In genomic region chr13:63528164-63528675, GRCm38 (mm10) we compare ENCODE assay signal across 8 mouse cellular contexts. TPM values are rescaled to one million over a fixed set of nuclear protein-coding genes. Genes with fewer than 3 reads are reported as not detected.
DNase-seq lines count a peak whose midpoint lies in the region; ATAC-seq lines count a peak whose summit lies in the region.

No protein-coding gene starts in this region.

- H3K27ac ChIP-seq in forebrain, embryonic 10.5 days = peak overlapping the region; percentile 79
- no peak overlapping the region for H3K27ac ChIP-seq in forebrain, embryonic 16.5 days (ENCODE audit: low read length)
- peak overlapping the region; percentile 78 for H3K27ac ChIP-seq in embryonic facial prominence, embryonic 15.5 days (replicated peaks)
- peak overlapping the region; percentile 64 for H3K27ac ChIP-seq in intestine, embryonic 15.5 days

- peaks cover 80% of the 10 kb centered on the region for H3K4me1 ChIP-seq in forebrain, embryonic 10.5 days
- H3K4me1 ChIP-seq in forebrain, embryonic 16.5 days (replicated peaks; ENCODE audit: control insufficient read depth, insufficient read depth, low read length) = peaks cover 46% of the 10 kb centered on the region
- H3K4me1 ChIP-seq in embryonic facial prominence, embryonic 15.5 days = peaks cover 69% of the 10 kb centered on the region
- peaks cover 58% of the 10 kb centered on the region for H3K4me1 ChIP-seq in intestine, embryonic 15.5 days (replicated peaks)

- DNase-seq in forebrain, embryonic 10.5 days (ENCODE audit: extremely low spot score, low spot score) = peak; percentile 45
- DNase-seq in naive thymus-derived CD4-positive, alpha-beta T cell, adult 2 months (ENCODE audit: low read depth) = peak; percentile 61
- DNase-seq in urinary bladder, postnatal 36 days (ENCODE audit: low spot score in 2 of 2) = no peak

- H3K4me2 ChIP-seq in forebrain, embryonic 16.5 days (ENCODE audit: low read length) = no peak overlapping the region
- no peak overlapping the region; the same call in 1 of the 2 replicates for H3K4me2 ChIP-seq in embryonic facial prominence, embryonic 15.5 days (replicated peaks)
- H3K4me2 ChIP-seq in intestine, embryonic 15.5 days (replicated peaks) = no peak overlapping the region

- H3K9me3 ChIP-seq in forebrain, embryonic 10.5 days = no peaks in the 10 kb centered on the region
- H3K9me3 ChIP-seq in forebrain, embryonic 16.5 days (ENCODE audit: control insufficient read depth, low read length) = no peaks in the 10 kb centered on the region
- no peaks in the 10 kb centered on the region for H3K9me3 ChIP-seq in embryonic facial prominence, embryonic 15.5 days (replicated peaks)
- no peaks in the 10 kb centered on the region for H3K9me3 ChIP-seq in intestine, embryonic 15.5 days

- H3K27me3 ChIP-seq in forebrain, embryonic 10.5 days (ENCODE audit: poor library complexity, severe bottlenecking) = peaks cover 13% of the 10 kb centered on the region; the same call in 1 of the 2 replicates
- H3K27me3 ChIP-seq in forebrain, embryonic 16.5 days (replicated peaks; ENCODE audit: control insufficient read depth, insufficient read depth, low read length) = 0 out of 2 replicates have a peak, but pooled peaks cover 3% of the 10 kb centered on the region
- no peaks in the 10 kb centered on the region for H3K27me3 ChIP-seq in embryonic facial prominence, embryonic 15.5 days
- no peaks in the 10 kb centered on the region for H3K27me3 ChIP-seq in intestine, embryonic 15.5 days (replicated peaks)

- H3K36me3 ChIP-seq in forebrain, embryonic 10.5 days (replicated peaks) = peaks cover 99% of the 10 kb centered on the region
- peaks cover 9% of the 10 kb centered on the region for H3K36me3 ChIP-seq in forebrain, embryonic 16.5 days (ENCODE audit: control insufficient read depth, insufficient read depth)
- peaks cover 60% of the 10 kb centered on the region for H3K36me3 ChIP-seq in embryonic facial prominence, embryonic 15.5 days
- peaks cover 46% of the 10 kb centered on the region for H3K36me3 ChIP-seq in intestine, embryonic 15.5 days

- peak overlapping the region; percentile 12; the same call in 1 of the 2 replicates for H3K4me3 ChIP-seq in forebrain, embryonic 10.5 days
- H3K4me3 ChIP-seq in forebrain, embryonic 16.5 days (replicated peaks; ENCODE audit: low read length) = no peak overlapping the region
- H3K4me3 ChIP-seq in embryonic facial prominence, embryonic 15.5 days (replicated peaks) = no peak overlapping the region
- H3K4me3 ChIP-seq in intestine, embryonic 15.5 days (replicated peaks) = no peak overlapping the region

- WGBS in forebrain, embryonic 10.5 days = 8% methylated on average over 5 of the region's 5 CpGs
- WGBS in forebrain, embryonic 16.5 days = 12% methylated on average over 5 of the region's 5 CpGs
- 4% methylated on average over 5 of the region's 5 CpGs for WGBS in embryonic facial prominence, embryonic 15.5 days
- WGBS in intestine, embryonic 15.5 days = 14% methylated on average over 5 of the region's 5 CpGs

- H3K9ac ChIP-seq in forebrain, embryonic 16.5 days (replicated peaks; ENCODE audit: low read depth, low read length) = no peak overlapping the region
- H3K9ac ChIP-seq in embryonic facial prominence, embryonic 15.5 days = no peak overlapping the region
- peak overlapping the region; percentile 30; the same call in 1 of the 2 replicates for H3K9ac ChIP-seq in intestine, embryonic 15.5 days

- no peak; the same call in 1 of the 2 replicates for ATAC-seq in forebrain, embryonic 16.5 days
- ATAC-seq in CD4-positive, CD25-positive, alpha-beta regulatory T cell, adult 4 months = peak; percentile 90
- peak; percentile 72 for ATAC-seq in embryonic facial prominence, embryonic 15.5 days (ENCODE audit: insufficient number of reproducible peaks, low FRiP score, low TSS enrichment, low read depth)
- peak; percentile 29; the same call in 1 of the 2 replicates for ATAC-seq in intestine, embryonic 15.5 days
- no peak for ATAC-seq in erythroblast, adult 5-6 weeks (replicated peaks; ENCODE audit: low FRiP score, poor library complexity, severe bottlenecking)

RNA-seq across cellular contexts. Expression of gene Fancc, which starts 31.1 kb away (rescaled TPM):
- polyA plus RNA-seq in forebrain, embryonic 10.5 days (2016; fragmentation: Nextera tagmentation; extraction: Ambion mirVana) = 22.4 and 23.9 TPM in 2 replicates
- polyA plus RNA-seq in forebrain, embryonic 16.5 days (2015; fragmentation: Nextera tagmentation; extraction: Ambion mirVana) = 13.7 and 13.8 TPM in 2 replicates
- 10 to 100 TPM; 21.9 to 23.4 TPM for polyA plus RNA-seq in CD4-positive, CD25-positive, alpha-beta regulatory T cell, adult 4 months (2017; shearing (Covaris generic))
- 22.8 and 22.9 TPM in 2 replicates for polyA plus RNA-seq in embryonic facial prominence, embryonic 15.5 days (2015; fragmentation: Nextera tagmentation; extraction: Ambion mirVana)
- polyA plus RNA-seq in intestine, embryonic 15.5 days (2015; fragmentation: Nextera tagmentation; extraction: Ambion mirVana) = 17.1 and 17.7 TPM in 2 replicates
- 4.8 and 26.5 TPM in 2 replicates for total RNA-seq in erythroblast, adult 5-6 weeks (2015; ENCODE audit: low replicate concordance)
- total RNA-seq in erythroblast, adult 5-6 weeks (2017; ENCODE audit: low replicate concordance) = 9.0 and 17.6 TPM in 2 replicates

RNA-seq across cellular contexts. Expression of gene Ptch1, which starts 45.2 kb away (rescaled TPM):
- 21.0 and 23.6 TPM in 2 replicates for polyA plus RNA-seq in forebrain, embryonic 10.5 days (2016; fragmentation: Nextera tagmentation; extraction: Ambion mirVana)
- polyA plus RNA-seq in forebrain, embryonic 16.5 days (2015; fragmentation: Nextera tagmentation; extraction: Ambion mirVana) = 8.0 and 11.2 TPM in 2 replicates
- 10 to 100 TPM; 13.6 to 15.9 TPM for polyA plus RNA-seq in CD4-positive, CD25-positive, alpha-beta regulatory T cell, adult 4 months (2017; shearing (Covaris generic))
- 21.9 and 25.9 TPM in 2 replicates for polyA plus RNA-seq in embryonic facial prominence, embryonic 15.5 days (2015; fragmentation: Nextera tagmentation; extraction: Ambion mirVana)
- 30.5 and 34.1 TPM in 2 replicates for polyA plus RNA-seq in intestine, embryonic 15.5 days (2015; fragmentation: Nextera tagmentation; extraction: Ambion mirVana)
- 2.5 and 4.8 TPM in 2 replicates for total RNA-seq in erythroblast, adult 5-6 weeks (2015; ENCODE audit: low replicate concordance)
- total RNA-seq in erythroblast, adult 5-6 weeks (2017; ENCODE audit: low replicate concordance) = 1.5 and 2.5 TPM in 2 replicates

Comparison
In these comparisons a context has a peak if more than half of its experiments do, and no peak if none do; other contexts are left out.
1. DNase-seq: peak in forebrain, embryonic 10.5 days (single experiment) and naive thymus-derived CD4-positive, alpha-beta T cell, adult 2 months (single experiment); none in urinary bladder, postnatal 36 days (0 of 2).
2. ATAC-seq: peak in CD4-positive, CD25-positive, alpha-beta regulatory T cell, adult 4 months (single experiment), embryonic facial prominence, embryonic 15.5 days (single experiment) and intestine, embryonic 15.5 days (single experiment); none in forebrain, embryonic 16.5 days (single experiment) and erythroblast, adult 5-6 weeks (single experiment).